Mouse (Mus musculus): ENCODE measurements at regions not wholly inside any gene's neighbourhood (a gene's known extent, or its start where the extent isn't known, plus 50 kb on each side); places are given as distances from the start of the nearest gene placed in this dataset.

GRCm38 (mm10) chr3:33217360-33218034 is 74.5 kb upstream of the Pex5l start:
- no peak for TF ChIP-seq CTCF (IDR thresholded peaks at IDR 0.05; ENCODE audit: low read depth)
- no peak for TF ChIP-seq EP300 (optimal IDR thresholded peaks at IDR 0.05)

Measured in stomach, postnatal 0 days (tissue).